Mouse (Mus musculus): ENCODE results near the gene Dynlt1f. TPM values are rescaled to one million over a fixed set of nuclear protein-coding genes. Genes with fewer than 3 reads are reported as not detected.
"Not testable (repeated sequence)": the region's sequence is repeated elsewhere in the genome, so short reads cannot be mapped to it uniquely, and the experiment has no call there.

The Dynlt1f gene
- polyA plus RNA-seq, 1 experiment from 2014 or later = 64.6 TPM

DNA sequence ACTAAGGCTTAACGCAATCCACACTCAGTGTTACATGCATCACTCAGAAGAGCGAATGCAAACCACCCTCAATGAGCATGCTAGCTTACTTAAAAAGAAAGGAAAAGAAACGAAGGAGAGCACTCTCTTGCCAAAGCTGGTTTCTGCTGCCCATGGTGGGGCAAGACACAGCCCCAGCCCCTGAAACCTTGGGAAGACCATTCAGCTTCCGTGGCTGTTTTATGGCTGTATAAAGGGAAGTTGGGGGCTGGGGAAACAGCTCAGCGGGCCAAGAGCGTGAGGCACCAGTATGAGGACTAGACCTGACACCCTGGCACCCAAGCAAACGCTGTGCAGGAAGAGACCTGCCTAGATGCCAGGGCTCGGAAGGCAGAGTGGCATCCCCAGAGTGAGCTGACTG lies 17.3 kb downstream of the Dynlt1f start:
- H3K36me3 ChIP-seq (ENCODE audit: control insufficient read depth, insufficient read depth); H3K9ac ChIP-seq (ENCODE audit: low read depth, low read length); ATAC-seq (ENCODE audit: low read depth); H3K27ac ChIP-seq (ENCODE audit: low read length); H3K4me1 ChIP-seq (ENCODE audit: control insufficient read depth, low read depth, low read length); H3K4me2 ChIP-seq (ENCODE audit: low read depth, low read length); H3K9me3 ChIP-seq (replicated peaks; ENCODE audit: control insufficient read depth, low read length); H3K4me3 ChIP-seq (ENCODE audit: low read depth, low read length); H3K27me3 ChIP-seq (ENCODE audit: control insufficient read depth, insufficient read depth, low read depth, low read length): not testable (repeated sequence)
- WGBS (ENCODE audit: insufficient replicate concordance) = 55% methylated on average over 8 of the region's 8 CpGs

DNA sequence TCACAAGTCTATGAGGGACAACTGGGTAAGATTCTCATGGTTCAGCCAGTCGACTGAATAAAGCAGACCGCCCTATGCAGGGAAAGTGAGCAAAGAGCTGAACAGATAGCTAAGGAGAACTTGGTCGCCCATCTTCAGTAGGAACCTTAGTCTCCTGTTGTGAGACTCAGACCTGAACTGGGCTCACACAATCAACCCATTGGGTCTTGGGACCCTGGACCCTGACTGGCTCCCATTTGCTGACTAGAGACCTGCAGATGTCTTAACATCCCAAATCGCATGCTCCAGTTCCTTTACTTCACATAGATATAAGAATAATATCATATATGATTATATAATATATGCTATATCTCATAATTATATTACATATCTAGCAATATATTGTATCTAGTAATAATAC lies 18.3 kb downstream of the Dynlt1f start:
- ATAC-seq (ENCODE audit: low read depth); H3K4me3 ChIP-seq (ENCODE audit: low read depth, low read length); H3K9me3 ChIP-seq (replicated peaks; ENCODE audit: control insufficient read depth, low read length); H3K27me3 ChIP-seq (ENCODE audit: control insufficient read depth, insufficient read depth, low read depth, low read length); H3K4me2 ChIP-seq (ENCODE audit: low read depth, low read length); H3K4me1 ChIP-seq (ENCODE audit: control insufficient read depth, low read depth, low read length); H3K9ac ChIP-seq (ENCODE audit: low read depth, low read length); H3K36me3 ChIP-seq (ENCODE audit: control insufficient read depth, insufficient read depth); H3K27ac ChIP-seq (ENCODE audit: low read length): not testable (repeated sequence)
- 68% methylated on average over 4 of the region's 4 CpGs for WGBS (ENCODE audit: insufficient replicate concordance)

DNA sequence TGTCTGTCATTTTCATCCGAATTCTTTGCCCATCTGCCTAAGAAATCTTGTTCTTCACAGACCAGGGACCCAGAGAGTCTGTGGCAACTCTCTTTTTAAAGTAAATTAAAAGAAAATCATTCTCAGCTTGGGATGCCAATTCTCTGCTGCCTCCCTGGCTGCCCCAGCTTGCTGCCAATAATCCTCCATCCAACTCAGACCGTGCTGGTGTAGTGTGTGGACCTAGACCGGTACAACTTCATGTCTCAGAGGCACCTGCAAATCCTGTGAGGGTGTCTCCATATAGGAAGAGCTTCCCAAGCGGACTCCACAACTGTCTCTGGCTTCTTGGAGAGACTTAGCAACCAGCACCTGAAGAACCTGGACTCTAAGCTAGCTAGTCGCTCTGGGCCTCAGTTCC lies 18.8 kb downstream of the Dynlt1f start:
- WGBS (ENCODE audit: insufficient replicate concordance) = 70% methylated on average over 5 of the region's 5 CpGs
- Histone ChIP-seq H3K9ac (ENCODE audit: low read depth, low read length) (no peak overlapping the region), H3K36me3 (ENCODE audit: control insufficient read depth, insufficient read depth) (no peaks in the 10 kb centered on the region), H3K27me3 (ENCODE audit: control insufficient read depth, insufficient read depth, low read depth, low read length) (no peaks in the 10 kb centered on the region), H3K4me1 (ENCODE audit: control insufficient read depth, low read depth, low read length) (no peaks in the 10 kb centered on the region), H3K4me2 (ENCODE audit: low read depth, low read length) (no peak overlapping the region), H3K4me3 (ENCODE audit: low read depth, low read length) (no peak overlapping the region), H3K27ac (ENCODE audit: low read length) (no peak overlapping the region), H3K9me3 (replicated peaks; ENCODE audit: control insufficient read depth, low read length) (no peaks in the 10 kb centered on the region)
- ATAC-seq (ENCODE audit: low read depth) = no peak

DNA sequence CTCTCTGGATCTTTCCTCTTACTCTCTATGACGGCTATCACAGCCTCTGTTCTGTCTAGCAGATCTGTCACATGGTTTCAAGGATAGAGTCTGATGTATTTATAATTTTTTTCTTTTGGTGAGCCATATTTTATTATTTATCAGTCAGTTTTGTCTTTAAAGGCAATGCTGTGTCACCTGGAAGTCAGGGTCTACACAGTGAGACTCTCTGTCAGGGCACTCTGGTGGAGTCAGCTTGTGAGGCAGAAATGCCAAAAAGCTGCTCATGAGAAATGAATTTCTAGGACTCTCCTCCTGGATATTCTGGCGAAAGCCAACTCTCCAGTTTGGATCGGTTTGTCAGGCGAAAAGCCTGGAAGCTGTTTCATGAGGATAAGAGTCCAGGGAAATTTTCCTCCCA lies 19.9 kb downstream of the Dynlt1f start:
- H3K4me2 ChIP-seq (ENCODE audit: low read depth, low read length); H3K9me3 ChIP-seq (replicated peaks; ENCODE audit: control insufficient read depth, low read length); H3K27me3 ChIP-seq (ENCODE audit: control insufficient read depth, insufficient read depth, low read depth, low read length); H3K4me3 ChIP-seq (ENCODE audit: low read depth, low read length); H3K9ac ChIP-seq (ENCODE audit: low read depth, low read length); H3K36me3 ChIP-seq (ENCODE audit: control insufficient read depth, insufficient read depth); ATAC-seq (ENCODE audit: low read depth); H3K27ac ChIP-seq (ENCODE audit: low read length); H3K4me1 ChIP-seq (ENCODE audit: control insufficient read depth, low read depth, low read length): not testable (repeated sequence)
- 56% methylated on average over 1 of the region's 4 CpGs for WGBS (ENCODE audit: insufficient replicate concordance)

DNA sequence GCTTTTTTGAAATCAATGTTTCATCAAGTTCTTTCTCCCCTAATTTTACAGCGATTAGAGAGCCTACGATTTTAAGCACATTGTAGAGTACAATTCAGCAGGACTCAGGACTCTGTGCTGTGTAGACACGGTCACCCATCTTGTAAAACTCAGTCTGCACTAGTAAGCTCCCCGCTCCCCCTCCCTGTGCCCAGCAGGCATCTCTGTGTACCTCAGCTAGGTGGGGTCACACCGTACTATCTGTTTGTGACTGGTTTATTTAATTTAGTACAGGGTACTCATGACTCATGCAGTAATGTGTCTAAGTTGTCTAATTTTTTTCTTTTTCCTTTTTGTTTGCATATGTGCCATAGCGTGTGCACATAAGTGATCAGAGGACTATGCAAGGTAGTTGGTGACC lies 22.9 kb downstream of the Dynlt1f start:
- H3K36me3 ChIP-seq (ENCODE audit: control insufficient read depth, insufficient read depth); H3K27me3 ChIP-seq (ENCODE audit: control insufficient read depth, insufficient read depth, low read depth, low read length); H3K4me3 ChIP-seq (ENCODE audit: low read depth, low read length); H3K27ac ChIP-seq (ENCODE audit: low read length); H3K4me2 ChIP-seq (ENCODE audit: low read depth, low read length); H3K9me3 ChIP-seq (replicated peaks; ENCODE audit: control insufficient read depth, low read length); ATAC-seq (ENCODE audit: low read depth); H3K9ac ChIP-seq (ENCODE audit: low read depth, low read length); H3K4me1 ChIP-seq (ENCODE audit: control insufficient read depth, low read depth, low read length): not testable (repeated sequence)
- 71% methylated on average over 6 of the region's 6 CpGs for WGBS (ENCODE audit: insufficient replicate concordance)

DNA sequence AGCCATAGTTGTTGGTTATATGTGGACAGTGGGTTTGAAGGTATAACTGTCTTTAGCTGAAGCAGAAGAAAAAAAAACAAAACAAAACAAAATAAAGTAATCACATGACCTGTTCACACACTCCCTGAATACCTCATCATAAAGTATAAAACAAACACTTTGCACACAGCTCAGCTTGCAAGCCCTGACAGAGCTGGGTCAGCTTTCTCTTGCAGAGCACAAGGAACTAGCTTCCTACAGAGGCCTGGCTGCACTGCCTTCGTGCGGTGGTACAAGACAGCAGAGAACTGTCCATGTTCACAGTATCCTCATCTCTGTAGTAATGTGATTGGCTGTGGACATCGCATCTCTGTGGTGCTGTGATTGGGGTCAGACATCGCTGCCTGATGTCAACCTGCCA lies 25.3 kb downstream of the Dynlt1f start:
- not testable (repeated sequence) for H3K4me3 ChIP-seq (ENCODE audit: low read depth, low read length); H3K36me3 ChIP-seq (ENCODE audit: control insufficient read depth, insufficient read depth); ATAC-seq (ENCODE audit: low read depth); H3K9me3 ChIP-seq (replicated peaks; ENCODE audit: control insufficient read depth, low read length); H3K4me1 ChIP-seq (ENCODE audit: control insufficient read depth, low read depth, low read length); H3K27me3 ChIP-seq (ENCODE audit: control insufficient read depth, insufficient read depth, low read depth, low read length); H3K27ac ChIP-seq (ENCODE audit: low read length); H3K4me2 ChIP-seq (ENCODE audit: low read depth, low read length); H3K9ac ChIP-seq (ENCODE audit: low read depth, low read length)
- WGBS (ENCODE audit: insufficient replicate concordance) = 81% methylated on average over 4 of the region's 4 CpGs

DNA sequence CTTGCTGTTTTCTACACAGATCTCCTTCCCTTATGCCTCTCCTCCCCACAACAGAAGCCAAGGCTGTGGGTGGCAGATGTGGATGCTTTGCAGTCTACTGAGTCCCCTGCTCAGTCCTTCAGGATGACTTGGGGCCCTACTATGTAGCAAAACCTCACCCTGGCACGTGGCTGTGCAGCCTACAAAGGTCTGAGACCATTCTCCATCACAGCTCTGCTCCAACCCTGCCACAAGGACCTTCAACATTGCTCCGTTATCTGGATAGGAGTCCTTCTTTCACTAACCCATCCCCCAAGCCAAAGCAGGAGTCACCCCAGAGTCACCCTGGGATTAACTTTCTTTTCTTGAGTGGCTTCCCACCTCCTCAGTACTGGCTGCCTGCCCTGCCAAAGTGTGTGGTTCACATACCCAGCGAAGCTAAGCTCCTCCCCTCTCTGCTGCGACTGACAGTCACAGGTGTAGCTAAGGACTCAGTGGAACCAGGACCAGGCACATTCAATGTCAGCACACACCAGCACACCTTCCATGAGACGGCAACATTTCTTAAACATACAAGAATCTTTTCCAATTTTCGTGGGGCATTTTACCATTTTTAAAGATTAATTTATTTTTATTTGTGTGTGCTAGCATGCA lies 30.7 kb downstream of the Dynlt1f start:
- not testable (repeated sequence) for H3K4me2 ChIP-seq (ENCODE audit: low read depth, low read length); H3K9ac ChIP-seq (ENCODE audit: low read depth, low read length)
- 25% methylated on average over 1 of the region's 6 CpGs for WGBS (ENCODE audit: insufficient replicate concordance)

DNA sequence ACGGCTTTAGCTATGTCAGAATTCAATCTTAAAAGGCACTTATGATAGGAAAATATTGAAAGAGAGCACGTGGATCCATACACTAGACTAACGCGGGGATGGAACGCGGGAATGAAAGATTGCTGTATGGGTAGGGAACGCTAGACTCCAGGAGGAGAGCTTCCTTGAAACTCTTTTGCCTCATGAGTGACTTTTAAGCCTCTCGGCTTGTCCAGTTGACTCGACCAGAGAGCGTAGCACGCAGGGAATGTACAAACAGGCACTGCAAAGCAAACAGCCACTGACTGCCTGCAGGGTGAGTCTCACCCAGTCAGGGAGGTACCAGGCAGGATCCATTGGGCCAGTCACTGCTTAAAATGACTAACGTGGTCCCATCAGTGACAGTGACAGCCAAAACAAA lies 33.7 kb downstream of the Dynlt1f start:
- not testable (repeated sequence) for H3K4me1 ChIP-seq (ENCODE audit: control insufficient read depth, low read depth, low read length); H3K9ac ChIP-seq (ENCODE audit: low read depth, low read length); H3K27me3 ChIP-seq (ENCODE audit: control insufficient read depth, insufficient read depth, low read depth, low read length); H3K4me2 ChIP-seq (ENCODE audit: low read depth, low read length); H3K9me3 ChIP-seq (replicated peaks; ENCODE audit: control insufficient read depth, low read length); H3K27ac ChIP-seq (ENCODE audit: low read length); H3K36me3 ChIP-seq (ENCODE audit: control insufficient read depth, insufficient read depth); ATAC-seq (ENCODE audit: low read depth); H3K4me3 ChIP-seq (ENCODE audit: low read depth, low read length)
- 74% methylated on average over 11 of the region's 12 CpGs for WGBS (ENCODE audit: insufficient replicate concordance)

More for the DNA sequence above, 30.7 kb downstream of the Dynlt1f start:
- not testable (repeated sequence) for ATAC-seq (ENCODE audit: low read depth); H3K4me3 ChIP-seq (ENCODE audit: low read depth, low read length); H3K9me3 ChIP-seq (replicated peaks; ENCODE audit: control insufficient read depth, low read length); H3K27me3 ChIP-seq (ENCODE audit: control insufficient read depth, insufficient read depth, low read depth, low read length); H3K36me3 ChIP-seq (ENCODE audit: control insufficient read depth, insufficient read depth); H3K27ac ChIP-seq (ENCODE audit: low read length); H3K4me1 ChIP-seq (ENCODE audit: control insufficient read depth, low read depth, low read length)

DNA sequence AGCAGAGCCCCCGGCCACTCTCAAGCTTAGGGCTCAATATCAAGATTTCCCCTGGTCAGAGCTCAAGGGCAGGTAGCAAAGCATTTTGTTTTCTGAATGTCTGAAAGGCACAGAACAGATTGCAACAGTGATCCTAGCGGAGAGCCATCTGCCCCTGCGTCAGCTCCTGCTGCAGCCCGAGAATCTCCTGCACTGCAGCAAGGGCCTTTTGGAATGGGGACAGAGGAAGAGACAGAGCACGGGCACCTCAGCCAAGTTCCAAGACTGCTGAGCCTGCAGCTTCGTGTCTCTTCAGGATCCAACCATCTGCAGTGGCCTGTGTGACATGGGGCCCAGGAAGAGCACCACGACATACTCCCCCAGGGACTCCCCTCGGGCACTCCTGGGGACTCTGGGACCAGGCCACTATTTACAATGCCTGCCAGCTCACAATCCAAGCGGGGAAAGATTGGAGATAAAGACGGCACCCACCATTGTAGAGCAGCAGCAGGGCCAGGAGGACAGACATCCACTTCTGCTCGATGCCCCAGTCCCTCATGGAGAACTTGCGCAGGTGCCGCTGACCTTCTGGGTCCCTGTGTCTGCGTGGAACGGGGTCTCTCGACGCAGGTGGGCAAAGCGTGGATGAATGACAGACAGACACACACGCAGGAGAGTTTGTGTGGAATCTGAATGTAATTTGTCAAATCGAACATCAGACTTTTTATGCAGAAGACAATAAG lies 34.8 kb downstream of the Dynlt1f start:
- ATAC-seq (ENCODE audit: low read depth); H3K4me3 ChIP-seq (ENCODE audit: low read depth, low read length); H3K27ac ChIP-seq (ENCODE audit: low read length); H3K36me3 ChIP-seq (ENCODE audit: control insufficient read depth, insufficient read depth); H3K4me2 ChIP-seq (ENCODE audit: low read depth, low read length); H3K9ac ChIP-seq (ENCODE audit: low read depth, low read length); H3K4me1 ChIP-seq (ENCODE audit: control insufficient read depth, low read depth, low read length); H3K9me3 ChIP-seq (replicated peaks; ENCODE audit: control insufficient read depth, low read length); H3K27me3 ChIP-seq (ENCODE audit: control insufficient read depth, insufficient read depth, low read depth, low read length): not testable (repeated sequence)
- WGBS (ENCODE audit: insufficient replicate concordance) = 60% methylated on average over 18 of the region's 20 CpGs

Data from liver, embryonic 16.5 days (tissue).